Mouse (Mus musculus) MEL (cell line): Measurements from ENCODE around the gene Ltbp2. TPM values are rescaled to one million over a fixed set of nuclear protein-coding genes. Genes with fewer than 3 reads are reported as not detected.

Experiments used
- DNase-seq: peaks from one replicate; pipeline ENCODE4 v3.0.0; 2011; ENCODE audit warnings: low read depth, low spot score
- H3K27ac ChIP-seq: 2 replicates; pipeline ENCODE4 v1.5.1; 2012; ENCODE audit warnings: low read depth, mild to moderate bottlenecking, control low read depth, low read length, moderate library complexity; ENCODE audit not compliant: control insufficient read depth
- H3K27me3 ChIP-seq, 2 experiments: fragments of 150-350 bp in 1 of 2; sonication (generic) in 1 of 2; 2 replicates each; pipeline ENCODE4 v1.6.1; 2012; ENCODE audit warnings: low read length in 2 of 2, mild to moderate bottlenecking in 2 of 2, improper control_type of control experiment in 1 of 2, moderate library complexity in 1 of 2; ENCODE audit not compliant: insufficient read depth in 2 of 2, control insufficient read depth in 1 of 2
- H3K36me3 ChIP-seq, 2 experiments: 2 replicates each; pipeline ENCODE4 v1.6.1; 2012 to 2014; ENCODE audit warnings: low read length in 2 of 2, improper control_type of control experiment in 1 of 2, inconsistent platforms in 1 of 2, mild to moderate bottlenecking in 1 of 2; ENCODE audit not compliant: insufficient read depth in 2 of 2, control insufficient read depth in 1 of 2
- H3K4me1 ChIP-seq, 2 experiments: fragments of 150-350 bp in 1 of 2; sonication (generic) in 1 of 2; 2 replicates each; pipeline ENCODE4 v1.6.1; 2012; ENCODE audit warnings: low read length in 2 of 2, improper control_type of control experiment in 1 of 2, mild to moderate bottlenecking in 1 of 2; ENCODE audit not compliant: insufficient read depth in 2 of 2, control insufficient read depth in 1 of 2
- H3K4me3 ChIP-seq, 2 experiments: fragments of 150-350 bp in 1 of 2; sonication (generic) in 1 of 2; 2 replicates each; pipeline ENCODE4 v1.5.1; 2012; ENCODE audit warnings: low read depth in 2 of 2, low read length in 2 of 2, mild to moderate bottlenecking in 2 of 2, moderate library complexity in 2 of 2, control low read depth in 1 of 2, improper control_type of control experiment in 1 of 2; ENCODE audit not compliant: control insufficient read depth in 1 of 2, insufficient read depth in 1 of 2
- H3K79me2 ChIP-seq: 2 replicates; pipeline ENCODE4 v1.6.1; 2012; ENCODE audit warnings: mild to moderate bottlenecking, low read length, moderate library complexity; ENCODE audit not compliant: control insufficient read depth, poor library complexity, insufficient read depth
- H3K9ac ChIP-seq: 2 replicates; pipeline ENCODE4 v1.6.1; 2012; ENCODE audit warnings: low read depth, mild to moderate bottlenecking, control low read depth, low read length, moderate library complexity; ENCODE audit not compliant: control insufficient read depth, poor library complexity, severe bottlenecking
- H3K9me3 ChIP-seq: fragments of 150-350 bp; sonication (generic); replicated peaks from 2 replicates; pipeline ENCODE4 v1.6.1; 2012; ENCODE audit warnings: mild to moderate bottlenecking, low read length, improper control_type of control experiment, moderate library complexity; ENCODE audit not compliant: insufficient read depth
- BHLHE40 ChIP-seq: IDR thresholded peaks from 2 replicates; pipeline ENCODE4 v1.6.1; 2012; ENCODE audit warnings: low read depth, mild to moderate bottlenecking, inconsistent platforms, low read length, improper control_type of control experiment, borderline replicate concordance
- CHD1 ChIP-seq: IDR thresholded peaks from 2 replicates; pipeline ENCODE4 v1.6.1; 2012; ENCODE audit warnings: low read depth, mild to moderate bottlenecking, inconsistent platforms, low read length, improper control_type of control experiment
- CHD2 ChIP-seq: IDR thresholded peaks from 2 replicates; pipeline ENCODE4 v1.6.1; 2011; ENCODE audit warnings: low read length, improper control_type of control experiment
- E2F4 ChIP-seq: IDR thresholded peaks from 2 replicates; pipeline ENCODE4 v1.6.1; 2011; ENCODE audit warnings: low read depth, low read length, improper control_type of control experiment, borderline replicate concordance
- ELF1 ChIP-seq: IDR thresholded peaks from 2 replicates; pipeline ENCODE4 v1.6.1; 2014; ENCODE audit warnings: low read depth, mild to moderate bottlenecking, inconsistent platforms, low read length, improper control_type of control experiment, moderate library complexity
- GATA1 ChIP-seq: IDR thresholded peaks from 2 replicates; pipeline ENCODE4 v1.6.1; 2011; ENCODE audit warnings: low read depth, low read length, improper control_type of control experiment
- JUND ChIP-seq: IDR thresholded peaks from 2 replicates; pipeline ENCODE4 v1.6.1; 2011; ENCODE audit warnings: low read depth, mild to moderate bottlenecking, improper control_type of control experiment, low read length
- KAT2A ChIP-seq: conservative IDR thresholded peaks from 2 replicates; pipeline ENCODE4 v1.6.1; 2012; ENCODE audit warnings: low read depth, low read length, improper control_type of control experiment, inconsistent platforms
- MAFK ChIP-seq: IDR thresholded peaks from 2 replicates; pipeline ENCODE4 v1.6.1; 2011; ENCODE audit warnings: low read depth, mild to moderate bottlenecking, low read length, improper control_type of control experiment, borderline replicate concordance
- MEF2A ChIP-seq: IDR thresholded peaks from 2 replicates; pipeline ENCODE4 v1.6.1; 2014; ENCODE audit warnings: low read depth, mild to moderate bottlenecking, inconsistent platforms, low read length, improper control_type of control experiment; ENCODE audit not compliant: poor library complexity, insufficient replicate concordance, severe bottlenecking; ENCODE audit errors: extremely low read depth
- MXI1 ChIP-seq: IDR thresholded peaks from 2 replicates; pipeline ENCODE4 v1.6.1; 2011; ENCODE audit warnings: mild to moderate bottlenecking, low read depth, low read length, improper control_type of control experiment
- MYB ChIP-seq: IDR thresholded peaks from 2 replicates; pipeline ENCODE4 v1.6.1; 2011; ENCODE audit warnings: mild to moderate bottlenecking, low read depth, low read length, improper control_type of control experiment
- NELFE ChIP-seq: IDR thresholded peaks from 2 replicates; pipeline ENCODE4 v1.6.1; 2011; ENCODE audit warnings: low read depth, low read length, improper control_type of control experiment
- NRF1 ChIP-seq: IDR thresholded peaks from 2 replicates; pipeline ENCODE4 v1.6.1; 2014; ENCODE audit warnings: low read depth, mild to moderate bottlenecking, inconsistent platforms, low read length, improper control_type of control experiment, moderate library complexity; ENCODE audit not compliant: poor library complexity, insufficient read depth, severe bottlenecking
- POLR2AphosphoS5 ChIP-seq: IDR thresholded peaks from 2 replicates; pipeline ENCODE4 v1.6.1; 2012; ENCODE audit warnings: low read depth, borderline replicate concordance, mild to moderate bottlenecking, inconsistent platforms, low read length, moderate library complexity, mixed read lengths
- RCOR1 ChIP-seq: IDR thresholded peaks from 2 replicates; pipeline ENCODE4 v1.6.1; 2012; ENCODE audit warnings: low read depth, mild to moderate bottlenecking, inconsistent platforms, low read length, improper control_type of control experiment
- TAL1 ChIP-seq: IDR thresholded peaks from 2 replicates; pipeline ENCODE4 v1.6.1; 2012; ENCODE audit warnings: mild to moderate bottlenecking, inconsistent platforms, low read length, moderate library complexity, mixed read lengths
- TBP ChIP-seq: IDR thresholded peaks from 2 replicates; pipeline ENCODE4 v1.8.0; 2011; ENCODE audit warnings: low read depth, low read length, improper control_type of control experiment
- TCF12 ChIP-seq: IDR thresholded peaks from 2 replicates; pipeline ENCODE4 v1.6.1; 2014; ENCODE audit warnings: low read depth, mild to moderate bottlenecking, inconsistent platforms, low read length, improper control_type of control experiment, moderate library complexity
- USF1 ChIP-seq: IDR thresholded peaks from 2 replicates; pipeline ENCODE4 v1.6.1; 2014; ENCODE audit warnings: low read depth, mild to moderate bottlenecking, inconsistent platforms, low read length, improper control_type of control experiment, moderate library complexity
- ZC3H11A ChIP-seq: IDR thresholded peaks from 2 replicates; pipeline ENCODE4 v1.6.1; 2012; ENCODE audit warnings: low read depth, mild to moderate bottlenecking, inconsistent platforms, low read length, improper control_type of control experiment
- ZNF384 ChIP-seq: IDR thresholded peaks from 2 replicates; pipeline ENCODE4 v1.6.1; 2012; ENCODE audit warnings: low read depth, mild to moderate bottlenecking, inconsistent platforms, low read length, improper control_type of control experiment
- polyA plus RNA-seq, 2 experiments: library from polyadenylated mRNA; stranded (reverse) in 1 of 2; unstranded in 1 of 2; fragments of >175 nt in 1 of 2; fragments of >200 nt in 1 of 2; gene quantifications; 2 replicates each; pipeline versions ENCODE4 v1.2.1 to v1.2.4; 2012; ENCODE audit warnings: low replicate concordance in 2 of 2, low read depth in 1 of 2; ENCODE audit not compliant: insufficient read length in 2 of 2, insufficient read depth in 1 of 2, missing spikeins in 1 of 2
- total RNA-seq: library from RNA; depleted of rRNA; stranded (reverse); fragments of 300-350 nt; gene quantifications from 2 replicates; pipeline ENCODE4 v1.2.3, GENCODE M21; 2012

Gene Ltbp2
- total and polyA plus RNA-seq, 3 experiments: 0.01 to 0.08 TPM; not detected in 1

- no peaks in the 10 kb centered on the region for H3K9me3 ChIP-seq
- no peak overlapping the region for H3K4me3 ChIP-seq
- no peak for DNase-seq
- peaks cover 0 to 3% of the 10 kb centered on the region in 2 experiments; a peak in 2 of 4 replicates for H3K27me3 ChIP-seq
- TF ChIP-seq TCF12: no peak
- TF ChIP-seq MXI1: no peak
- no peak for TF ChIP-seq BHLHE40
- no peak for TF ChIP-seq NRF1
- TF ChIP-seq TBP: no peak
- no peak for TF ChIP-seq KAT2A
- no peak for TF ChIP-seq CHD2
- TF ChIP-seq POLR2AphosphoS5: no peak
- no peak for TF ChIP-seq RCOR1
- TF ChIP-seq MYB: no peak
- no peak for TF ChIP-seq MEF2A
- TF ChIP-seq ZNF384: no peak
- TF ChIP-seq USF1: no peak
- TF ChIP-seq TAL1: no peak
- TF ChIP-seq E2F4: no peak
- TF ChIP-seq CHD1: no peak
- no peak for TF ChIP-seq ZC3H11A
- no peak for TF ChIP-seq GATA1
- no peak for TF ChIP-seq ELF1
- no peak for TF ChIP-seq NELFE
- H3K27ac ChIP-seq: no peak overlapping the region
- peaks cover 0 to 12% of the 10 kb centered on the region in 2 experiments; a peak in 3 of 4 replicates for H3K4me1 ChIP-seq
- H3K9ac ChIP-seq: no peak overlapping the region
- no peaks in the 10 kb centered on the region; a peak in 1 of 4 replicates for H3K36me3 ChIP-seq
- no peaks in the 10 kb centered on the region for H3K79me2 ChIP-seq
Observed at GRCm38 (mm10) chr12:84900317-84900716, 24.0 kb upstream of the Ltbp2 start.

GRCm38 (mm10) chr12:84897322-84897721 is 21.0 kb upstream of the Ltbp2 start:
- H3K9ac ChIP-seq: no peak overlapping the region
- H3K79me2 ChIP-seq: no peaks in the 10 kb centered on the region
- no peaks in the 10 kb centered on the region; a peak in 1 of 4 replicates for H3K36me3 ChIP-seq
- no peak overlapping the region for H3K4me3 ChIP-seq
- TF ChIP-seq MAFK (no peak), BHLHE40 (no peak), GATA1 (peak; percentile 33; the same call in 1 of the 2 replicates), NRF1 (no peak), USF1 (no peak), JUND (no peak), E2F4 (no peak), POLR2AphosphoS5 (no peak)
- no peak overlapping the region for H3K27ac ChIP-seq
- H3K4me1 ChIP-seq: peaks cover 0 to 12% of the 10 kb centered on the region in 2 experiments; a peak in 3 of 4 replicates
- DNase-seq: peak; percentile 64
- no peaks in the 10 kb centered on the region for H3K9me3 ChIP-seq
- H3K27me3 ChIP-seq: peaks cover 0 to 2% of the 10 kb centered on the region in 2 experiments; a peak in 2 of 4 replicates
